Mouse (Mus musculus) forebrain, embryonic 10.5 days (tissue): ENCODE measurements at regions not wholly inside any gene's neighbourhood (a gene's known extent, or its start where the extent isn't known, plus 50 kb on each side); places are given as distances from the start of the nearest gene placed in this dataset.

Source experiments
- DNase-seq: peaks from one replicate; pipeline ENCODE4 v3.0.0-alpha.2; 2017; ENCODE audit warnings: low spot score; ENCODE audit errors: extremely low spot score
- H3K27ac ChIP-seq: fragments of 300-500 bp; sonication (generic); 2 replicates; pipeline ENCODE4 v1.5.1; 2016; ENCODE audit warnings: mild to moderate bottlenecking
- H3K27me3 ChIP-seq: fragments of 300-500 bp; sonication (generic); 2 replicates; pipeline ENCODE4 v1.6.1; 2016; ENCODE audit warnings: mild to moderate bottlenecking; ENCODE audit not compliant: poor library complexity, severe bottlenecking
- H3K36me3 ChIP-seq: fragments of 300-500 bp; sonication (generic); replicated peaks from 2 replicates; pipeline ENCODE4 v1.6.1; 2016; ENCODE audit warnings: mild to moderate bottlenecking, moderate library complexity
- H3K4me1 ChIP-seq: fragments of 300-500 bp; sonication (generic); 2 replicates; pipeline ENCODE4 v1.6.1; 2016
- H3K4me3 ChIP-seq: fragments of 300-500 bp; sonication (generic); 2 replicates; pipeline ENCODE4 v1.5.1; 2016; ENCODE audit warnings: mild to moderate bottlenecking, moderate library complexity
- H3K9me3 ChIP-seq: fragments of 300-500 bp; sonication (generic); 2 replicates; pipeline ENCODE4 v1.6.1; 2016; ENCODE audit warnings: mild to moderate bottlenecking, moderate library complexity
- WGBS: fragments of 180-500 bp; shearing (Covaris S2); methylation state at CpG from one replicate; pipeline ENCODE4 v1.1.7; 2016; 5-methylcytosine and 5-hydroxymethylcytosine counted together

- no peaks in the 10 kb centered on the region for H3K4me1 ChIP-seq
- 87% methylated on average over 2 of the region's 2 CpGs for WGBS
- no peaks in the 10 kb centered on the region for H3K36me3 ChIP-seq
- H3K27me3 ChIP-seq: no peaks in the 10 kb centered on the region
- no peaks in the 10 kb centered on the region for H3K9me3 ChIP-seq
- DNase-seq: no peak
- no peak overlapping the region for H3K27ac ChIP-seq
- no peak overlapping the region for H3K4me3 ChIP-seq
Observed at GRCm38 (mm10) chr6:75683935-75684334, 813.6 kb downstream of the Gm9008 start.

GRCm38 (mm10) chr6:75644363-75644720, 853.2 kb downstream of the Gm9008 start:
- 85% methylated on average over 2 of the region's 2 CpGs for WGBS

GRCm38 (mm10) chr6:75643581-75644362, 853.8 kb downstream of the Gm9008 start:
- WGBS: 77% methylated on average over 2 of the region's 2 CpGs
- no peak overlapping the region for H3K27ac ChIP-seq
- H3K9me3 ChIP-seq: peaks cover 13% of the 10 kb centered on the region; the same call in 1 of the 2 replicates
- no peaks in the 10 kb centered on the region for H3K27me3 ChIP-seq
- no peaks in the 10 kb centered on the region for H3K4me1 ChIP-seq
- DNase-seq: no peak
- no peak overlapping the region for H3K4me3 ChIP-seq
- no peaks in the 10 kb centered on the region for H3K36me3 ChIP-seq

More at GRCm38 (mm10) chr6:75644363-75644720, 853.2 kb downstream of the Gm9008 start:
- Histone ChIP-seq H3K4me3 (no peak overlapping the region), H3K4me1 (no peaks in the 10 kb centered on the region), H3K27me3 (no peaks in the 10 kb centered on the region), H3K27ac (no peak overlapping the region), H3K9me3 (peaks cover 13% of the 10 kb centered on the region; the same call in 1 of the 2 replicates), H3K36me3 (no peaks in the 10 kb centered on the region)
- no peak for DNase-seq

GRCm38 (mm10) chr6:75636050-75636449, 861.5 kb downstream of the Gm9008 start:
- H3K9me3 ChIP-seq: no peaks in the 10 kb centered on the region
- H3K27me3 ChIP-seq: no peaks in the 10 kb centered on the region
- no peaks in the 10 kb centered on the region for H3K4me1 ChIP-seq
- H3K36me3 ChIP-seq: no peaks in the 10 kb centered on the region
- no peak overlapping the region for H3K4me3 ChIP-seq
- no peak for DNase-seq
- no peak overlapping the region for H3K27ac ChIP-seq
- WGBS: 29% methylated on average over 1 of the region's 1 CpGs

- Histone ChIP-seq H3K27me3 (no peaks in the 10 kb centered on the region), H3K4me1 (peaks cover 25% of the 10 kb centered on the region), H3K36me3 (no peaks in the 10 kb centered on the region), H3K27ac (peak overlapping the region; percentile 79), H3K9me3 (no peaks in the 10 kb centered on the region), H3K4me3 (no peak overlapping the region)
- 7% methylated on average over 11 of the region's 11 CpGs for WGBS
- DNase-seq: peak; percentile 64
Observed at GRCm38 (mm10) chr6:75602536-75603279, 894.9 kb downstream of the Gm9008 start.

- Histone ChIP-seq H3K4me3 (no peak overlapping the region), H3K4me1 (no peaks in the 10 kb centered on the region), H3K27ac (no peak overlapping the region), H3K36me3 (no peaks in the 10 kb centered on the region), H3K9me3 (peaks cover 3% of the 10 kb centered on the region; the same call in 1 of the 2 replicates), H3K27me3 (no peaks in the 10 kb centered on the region)
- no peak for DNase-seq
- 93% methylated on average over 3 of the region's 3 CpGs for WGBS
Observed at GRCm38 (mm10) chr6:75558431-75558830, 939.2 kb downstream of the Gm9008 start.

- H3K27ac ChIP-seq: no peak overlapping the region
- no peak overlapping the region for H3K4me3 ChIP-seq
- no peaks in the 10 kb centered on the region for H3K27me3 ChIP-seq
- WGBS: 47% methylated on average over 1 of the region's 1 CpGs
- H3K4me1 ChIP-seq: no peaks in the 10 kb centered on the region
- DNase-seq: no peak
- no peaks in the 10 kb centered on the region for H3K36me3 ChIP-seq
- H3K9me3 ChIP-seq: no peaks in the 10 kb centered on the region
Observed at GRCm38 (mm10) chr6:75542247-75542700, 955.3 kb downstream of the Gm9008 start.

GRCm38 (mm10) chr6:75539703-75540102, 957.9 kb downstream of the Gm9008 start:
- no peaks in the 10 kb centered on the region for H3K36me3 ChIP-seq
- 87% methylated on average over 3 of the region's 3 CpGs for WGBS
- no peaks in the 10 kb centered on the region for H3K4me1 ChIP-seq
- no peak overlapping the region for H3K4me3 ChIP-seq
- H3K27ac ChIP-seq: no peak overlapping the region
- H3K27me3 ChIP-seq: no peaks in the 10 kb centered on the region
- no peak for DNase-seq
- no peaks in the 10 kb centered on the region for H3K9me3 ChIP-seq
